Mouse (Mus musculus) C2C12 (cell line): Measurements from ENCODE around the gene Med21. TPM values are rescaled to one million over a fixed set of nuclear protein-coding genes. Genes with fewer than 3 reads are reported as not detected.

Experiments
- H3K27me3 ChIP-seq: one replicate; pipeline ENCODE4 v1.6.1; 2011; ENCODE audit not compliant: control insufficient read depth, insufficient read depth, insufficient read length
- H3K36me3 ChIP-seq: one replicate; pipeline ENCODE4 v1.6.1; 2011; ENCODE audit not compliant: control insufficient read depth, insufficient read depth
- H3K4me3 ChIP-seq: one replicate; pipeline ENCODE4 v1.5.1; 2011; ENCODE audit warnings: mild to moderate bottlenecking, control low read depth; ENCODE audit not compliant: poor library complexity, insufficient read depth, severe bottlenecking
- H3K79me2 ChIP-seq: one replicate; pipeline ENCODE4 v1.6.1; 2011; ENCODE audit not compliant: control insufficient read depth, insufficient read depth
- H3K79me3 ChIP-seq: one replicate; pipeline ENCODE4 v1.6.1; 2011; ENCODE audit warnings: low read depth, control low read depth
- H3ac ChIP-seq: one replicate; pipeline ENCODE3; 2011; ENCODE audit warnings: low read depth; ENCODE audit not compliant: control insufficient read depth, insufficient read length
- CEBPB ChIP-seq: IDR thresholded peaks from one replicate; pipeline ENCODE4 v1.6.1; 2011; ENCODE audit warnings: low read depth, mild to moderate bottlenecking, control low read depth, moderate library complexity
- CTCF ChIP-seq: IDR thresholded peaks from one replicate; pipeline ENCODE4 v1.5.1; 2011; ENCODE audit not compliant: control insufficient read depth, insufficient read depth, insufficient read length
- FOSL1 ChIP-seq: IDR thresholded peaks from one replicate; pipeline ENCODE4 v1.8.0; 2011; ENCODE audit warnings: mild to moderate bottlenecking, low read length; ENCODE audit not compliant: poor library complexity, insufficient read depth, severe bottlenecking
- MAX ChIP-seq: IDR thresholded peaks from one replicate; pipeline ENCODE4 v1.6.1; 2011; ENCODE audit warnings: mild to moderate bottlenecking, control low read depth
- MYOD1 ChIP-seq: IDR thresholded peaks from one replicate; pipeline ENCODE4 v1.6.1; 2011; ENCODE audit warnings: low read depth; ENCODE audit not compliant: control insufficient read depth, insufficient read length
- MYOG ChIP-seq: IDR thresholded peaks from one replicate; pipeline ENCODE4 v1.6.1; 2011; ENCODE audit not compliant: control insufficient read depth, insufficient read length; ENCODE audit errors: extremely low read depth
- USF1 ChIP-seq: IDR thresholded peaks from one replicate; pipeline ENCODE4 v1.6.1; 2011; ENCODE audit warnings: low read depth, mild to moderate bottlenecking, control low read depth, moderate library complexity
- polyA plus RNA-seq: library from polyadenylated mRNA; unstranded; fragments of >200 nt; fragmentation: generic; extraction: Trizol; gene quantifications from one replicate; pipeline ENCODE4 v1.2.1, GENCODE M21; 2012; ENCODE audit warnings: missing spikeins

The Med21 gene
- polyA plus RNA-seq, 1 experiment, result 49.0 TPM

GRCm38 (mm10) chr6:146670956-146671855 lies 28.9 kb downstream of the Med21 start:
- H3ac ChIP-seq, result no peak overlapping the region
- H3K27me3 ChIP-seq, result no peaks in the 10 kb centered on the region
- no peak overlapping the region for H3K4me3 ChIP-seq
- no peak for TF ChIP-seq FOSL1
- no peak for TF ChIP-seq MYOG
- no peak for TF ChIP-seq MAX
- no peak for TF ChIP-seq CEBPB
- TF ChIP-seq MYOD1, result no peak
- no peak for TF ChIP-seq USF1
- no peak for TF ChIP-seq CTCF
- H3K79me3 ChIP-seq, result no peaks in the 10 kb centered on the region
- H3K36me3 ChIP-seq, result no peaks in the 10 kb centered on the region
- no peaks in the 10 kb centered on the region for H3K79me2 ChIP-seq

GRCm38 (mm10) chr6:146672106-146672505 lies 29.8 kb downstream of the Med21 start:
- no peaks in the 10 kb centered on the region for H3K79me2 ChIP-seq
- H3K27me3 ChIP-seq, result no peaks in the 10 kb centered on the region
- no peak for TF ChIP-seq MYOG
- no peak for TF ChIP-seq MAX
- TF ChIP-seq FOSL1, result no peak
- H3K4me3 ChIP-seq, result no peak overlapping the region
- no peaks in the 10 kb centered on the region for H3K36me3 ChIP-seq
- H3K79me3 ChIP-seq, result no peaks in the 10 kb centered on the region
- H3ac ChIP-seq, result no peak overlapping the region

- TF ChIP-seq MYOG, result no peak
- Histone ChIP-seq H3K79me2 (no peaks in the 10 kb centered on the region), H3ac (no peak overlapping the region), H3K27me3 (no peaks in the 10 kb centered on the region), H3K4me3 (no peak overlapping the region), H3K36me3 (no peaks in the 10 kb centered on the region), H3K79me3 (no peaks in the 10 kb centered on the region)
These were observed 31.3 kb downstream of the Med21 start for GRCm38 (mm10) chr6:146673696-146674095.

GRCm38 (mm10) chr6:146674420-146674819 lies 32.1 kb downstream of the Med21 start:
- H3K36me3 ChIP-seq, result no peaks in the 10 kb centered on the region
- no peaks in the 10 kb centered on the region for H3K79me3 ChIP-seq
- H3K27me3 ChIP-seq, result no peaks in the 10 kb centered on the region
- no peaks in the 10 kb centered on the region for H3K79me2 ChIP-seq
- peak overlapping the region; percentile 54 for H3ac ChIP-seq
- no peak overlapping the region for H3K4me3 ChIP-seq
- no peak for TF ChIP-seq FOSL1
- no peak for TF ChIP-seq MYOG
- no peak for TF ChIP-seq CEBPB
- no peak for TF ChIP-seq MAX
- TF ChIP-seq MYOD1, result no peak
- no peak for TF ChIP-seq CTCF
- TF ChIP-seq USF1, result no peak

- no peaks in the 10 kb centered on the region for H3K79me3 ChIP-seq
- H3ac ChIP-seq, result peak overlapping the region; percentile 54
- TF ChIP-seq USF1 (no peak), CEBPB (peak; percentile 76)
- H3K79me2 ChIP-seq, result no peaks in the 10 kb centered on the region
- H3K4me3 ChIP-seq, result no peak overlapping the region
- no peaks in the 10 kb centered on the region for H3K36me3 ChIP-seq
- no peaks in the 10 kb centered on the region for H3K27me3 ChIP-seq
These were observed 32.7 kb downstream of the Med21 start for GRCm38 (mm10) chr6:146674881-146675536.

- no peaks in the 10 kb centered on the region for H3K27me3 ChIP-seq
- H3K36me3 ChIP-seq, result no peaks in the 10 kb centered on the region
- no peaks in the 10 kb centered on the region for H3K79me2 ChIP-seq
- H3K79me3 ChIP-seq, result no peaks in the 10 kb centered on the region
- H3ac ChIP-seq, result no peak overlapping the region
- no peak for TF ChIP-seq MYOG
- TF ChIP-seq CEBPB, result no peak
- TF ChIP-seq CTCF, result no peak
- no peak for TF ChIP-seq MAX
- no peak for TF ChIP-seq USF1
- TF ChIP-seq FOSL1, result no peak
- no peak overlapping the region for H3K4me3 ChIP-seq
These were observed 34.6 kb downstream of the Med21 start for GRCm38 (mm10) chr6:146676904-146677303.
